Mouse (Mus musculus) bone marrow, adult 2 months (tissue): ENCODE data around the gene Kctd17. TPM values are rescaled to one million over a fixed set of nuclear protein-coding genes. Genes with fewer than 3 reads are reported as not detected.

Source experiments
- H3K27ac ChIP-seq: fragments of 200-500 bp; 2 replicates; pipeline ENCODE4 v1.5.1; 2012; ENCODE audit warnings: low read depth, mild to moderate bottlenecking, control low read depth, inconsistent platforms, low read length; ENCODE audit not compliant: control insufficient read depth, poor library complexity, insufficient read depth
- H3K4me1 ChIP-seq: fragments of 200-500 bp; 2 replicates; pipeline ENCODE4 v1.6.1; 2011; ENCODE audit warnings: low read length; ENCODE audit not compliant: control insufficient read depth, insufficient read depth
- H3K4me3 ChIP-seq: fragments of 200-500 bp; replicated peaks from 2 replicates; pipeline ENCODE3; 2011; ENCODE audit warnings: mild to moderate bottlenecking, low read depth, low read length, control low read depth; ENCODE audit not compliant: control insufficient read depth
- CTCF ChIP-seq: fragments of 200-500 bp; IDR thresholded peaks from 2 replicates; pipeline ENCODE4 v1.5.1; 2011; ENCODE audit warnings: low read length, control low read depth; ENCODE audit not compliant: control insufficient read depth, insufficient read depth
- POLR2A ChIP-seq: fragments of 200-500 bp; IDR thresholded peaks from 2 replicates; pipeline ENCODE4 v1.6.1; 2011; ENCODE audit warnings: low read depth, mild to moderate bottlenecking, control low read depth, low read length, borderline replicate concordance; ENCODE audit not compliant: control insufficient read depth
- WGBS: fragments of 180-500 bp; shearing (Covaris S2); methylation state at CpG from one replicate; pipeline ENCODE4 v1.1.7; 2018; 5-methylcytosine and 5-hydroxymethylcytosine counted together
- polyA plus RNA-seq: library from polyadenylated mRNA; stranded (reverse); fragments of >200 nt; gene quantifications from 2 replicates; pipeline ENCODE4 v1.2.4, GENCODE M21; 2011; ENCODE audit warnings: low replicate concordance; ENCODE audit not compliant: missing spikeins, insufficient read depth, insufficient read length

Kctd17 gene
- polyA plus RNA-seq, 1 experiment: 14.7 TPM

DNA sequence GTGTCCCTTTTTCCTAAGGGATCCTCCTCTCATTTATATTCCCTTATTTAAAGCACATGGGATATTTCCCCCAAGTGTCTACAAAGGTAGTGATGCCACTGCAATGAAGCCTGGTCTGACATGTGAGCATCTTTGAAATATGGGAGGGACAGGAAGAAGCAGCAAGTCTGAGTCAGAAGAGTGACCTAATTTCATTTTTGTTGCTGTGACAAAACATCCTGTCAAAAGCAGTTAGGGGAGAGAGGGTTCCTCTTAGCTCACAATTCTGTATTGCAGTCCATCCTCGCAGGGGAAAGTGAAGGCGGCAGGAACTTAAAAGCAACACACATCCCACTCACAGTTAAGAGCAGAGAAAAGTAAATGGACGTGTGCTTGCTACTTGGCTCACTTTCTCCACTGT is 37.5 kb upstream of the Kctd17 start:
- no peaks in the 10 kb centered on the region; the same call in 1 of the 2 replicates for H3K4me1 ChIP-seq
- TF ChIP-seq POLR2A (no peak), CTCF (no peak)
- H3K27ac ChIP-seq: peak overlapping the region; percentile 43
- H3K4me3 ChIP-seq: no peak overlapping the region
- WGBS: 30% methylated on average over 3 of the region's 3 CpGs

- no peak within 1 kb of the TSS for H3K27ac ChIP-seq
- H3K4me3 ChIP-seq: no peak within 1 kb of the TSS
- WGBS: 91% methylated on average over 8 of the region's 8 CpGs
- TF ChIP-seq POLR2A (no peak), CTCF (no peak)
- no peaks in the 10 kb centered on the region for H3K4me1 ChIP-seq
Observed at GRCm38 (mm10) chr15:78395478-78395962, 32.8 kb upstream of the Kctd17 start, which contains the start of gene Tex33. TSS of gene Tex33 (minus strand) at chr15:78395912.

DNA sequence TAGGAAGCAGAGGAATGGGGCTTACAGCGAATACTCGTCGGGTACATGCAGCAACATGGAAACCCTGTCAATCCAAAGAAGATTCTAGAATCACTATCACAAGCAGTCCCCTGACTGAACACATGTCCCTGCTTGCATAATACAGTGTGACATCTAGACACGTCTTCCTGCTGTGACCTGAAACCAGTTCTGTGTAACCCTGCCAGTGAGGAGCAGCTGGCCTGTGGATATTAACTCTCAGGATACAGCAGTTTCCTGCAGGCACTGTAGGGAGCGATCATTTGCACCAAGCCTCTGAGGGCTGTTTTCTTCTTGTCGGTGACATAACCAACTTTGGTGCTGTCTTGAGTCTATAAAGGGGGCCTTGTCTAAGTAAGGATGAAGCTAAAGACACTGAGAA is 27.0 kb upstream of the Kctd17 start:
- 37% methylated on average over 6 of the region's 6 CpGs for WGBS
- peaks cover 7% of the 10 kb centered on the region for H3K4me1 ChIP-seq
- H3K4me3 ChIP-seq: no peak overlapping the region
- H3K27ac ChIP-seq: peak overlapping the region; percentile 65
- no peak for TF ChIP-seq CTCF
- no peak for TF ChIP-seq POLR2A

GRCm38 (mm10) chr15:78401921-78402320 is 26.4 kb upstream of the Kctd17 start:
- Histone ChIP-seq H3K4me3 (no peak overlapping the region), H3K4me1 (peaks cover 7% of the 10 kb centered on the region), H3K27ac (peak overlapping the region; percentile 65)
- WGBS: 18% methylated on average over 4 of the region's 4 CpGs
- TF ChIP-seq CTCF (no peak), POLR2A (no peak)

DNA sequence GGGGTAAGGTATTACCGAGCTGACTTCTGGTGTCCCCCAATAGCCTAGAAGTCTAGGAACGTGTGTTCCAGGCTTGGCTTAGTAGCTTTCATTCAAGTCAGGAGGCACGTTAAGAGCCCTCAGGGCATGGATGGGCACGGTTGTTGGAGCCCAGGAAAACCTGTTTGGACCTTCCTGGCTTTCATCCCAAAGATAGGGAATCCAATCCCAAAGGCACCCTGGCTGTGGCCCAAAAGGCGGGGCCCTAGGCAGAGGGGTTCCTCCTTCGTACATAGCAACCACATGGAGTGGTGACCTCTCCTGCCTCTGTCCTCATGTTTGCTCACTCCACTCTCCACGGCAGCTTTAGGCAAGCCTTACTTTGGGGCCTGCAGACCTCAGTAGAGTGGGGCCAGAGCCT is 25.9 kb upstream of the Kctd17 start:
- 60% methylated on average over 7 of the region's 7 CpGs for WGBS
- no peak for TF ChIP-seq CTCF
- TF ChIP-seq POLR2A: no peak
- Histone ChIP-seq H3K4me1 (peaks cover 7% of the 10 kb centered on the region), H3K4me3 (no peak overlapping the region), H3K27ac (peak overlapping the region; percentile 30)

DNA sequence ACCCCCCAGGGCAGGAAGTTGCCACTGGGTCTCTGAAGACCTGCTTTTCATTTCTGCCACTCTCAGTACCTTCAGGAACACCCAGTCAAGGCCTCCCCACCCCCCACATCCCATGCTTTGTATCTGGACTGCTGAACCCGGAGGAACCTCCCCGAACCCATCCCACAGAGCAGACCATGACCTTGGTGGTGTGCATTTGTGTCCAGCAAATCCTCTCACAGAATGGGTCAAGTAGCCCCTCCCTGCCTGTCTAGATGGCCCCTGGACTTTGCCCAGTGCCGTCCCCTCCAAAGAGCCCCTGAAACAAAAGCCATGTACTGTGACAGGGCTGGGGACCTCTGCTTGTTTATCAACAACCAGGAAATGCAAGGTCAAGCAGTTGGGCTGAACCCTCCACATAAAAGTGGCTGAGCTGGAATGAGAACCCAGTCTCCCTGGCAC is 25.0 kb upstream of the Kctd17 start:
- 82% methylated on average over 3 of the region's 3 CpGs for WGBS
- peak overlapping the region; percentile 64; the same call in 1 of the 2 replicates for H3K27ac ChIP-seq
- H3K4me1 ChIP-seq: peaks cover 7% of the 10 kb centered on the region
- TF ChIP-seq CTCF: no peak
- no peak for TF ChIP-seq POLR2A
- H3K4me3 ChIP-seq: peak overlapping the region; percentile 31

- peak overlapping the region; percentile 31 for H3K4me3 ChIP-seq
Observed at GRCm38 (mm10) chr15:78403896-78404295, 24.5 kb upstream of the Kctd17 start.

GRCm38 (mm10) chr15:78405098-78405497 is 23.3 kb upstream of the Kctd17 start:
- peak overlapping the region; percentile 92 for H3K27ac ChIP-seq
- no peak for TF ChIP-seq CTCF
- TF ChIP-seq POLR2A: no peak
- peak overlapping the region; percentile 91 for H3K4me3 ChIP-seq
- WGBS: 45% methylated on average over 11 of the region's 11 CpGs
- peaks cover 7% of the 10 kb centered on the region for H3K4me1 ChIP-seq

More at GRCm38 (mm10) chr15:78403896-78404295, 24.5 kb upstream of the Kctd17 start:
- H3K27ac ChIP-seq: peak overlapping the region; percentile 64
- TF ChIP-seq POLR2A (no peak), CTCF (no peak)
- 58% methylated on average over 1 of the region's 1 CpGs for WGBS
- H3K4me1 ChIP-seq: peaks cover 7% of the 10 kb centered on the region

GRCm38 (mm10) chr15:78405517-78406211 is 22.7 kb upstream of the Kctd17 start, which contains the start of gene Tst:
TSS of gene Tst (minus strand) at chr15:78405907.
- Histone ChIP-seq H3K4me1 (peaks cover 7% of the 10 kb centered on the region), H3K27ac (peak within 1 kb of the TSS; percentile 92), H3K4me3 (peak within 1 kb of the TSS; percentile 91)
- 2% methylated on average over 34 of the region's 34 CpGs for WGBS
- TF ChIP-seq POLR2A (0 out of 2 replicates have a peak, but pooled peaks have one; percentile 9), CTCF (no peak)
